Mouse (Mus musculus) MEL (cell line): ENCODE measurements around the gene Rab26. TPM values are rescaled to one million over a fixed set of nuclear protein-coding genes. Genes with fewer than 3 reads are reported as not detected.

Source experiments
- DNase-seq: peaks from one replicate; pipeline ENCODE4 v3.0.0; 2011; ENCODE audit warnings: low read depth, low spot score
- H3K27ac ChIP-seq: 2 replicates; pipeline ENCODE4 v1.5.1; 2012; ENCODE audit warnings: low read depth, mild to moderate bottlenecking, control low read depth, low read length, moderate library complexity; ENCODE audit not compliant: control insufficient read depth
- H3K27me3 ChIP-seq, 2 experiments: fragments of 150-350 bp in 1 of 2; sonication (generic) in 1 of 2; 2 replicates each; pipeline ENCODE4 v1.6.1; 2012; ENCODE audit warnings: low read length in 2 of 2, mild to moderate bottlenecking in 2 of 2, improper control_type of control experiment in 1 of 2, moderate library complexity in 1 of 2; ENCODE audit not compliant: insufficient read depth in 2 of 2, control insufficient read depth in 1 of 2
- H3K36me3 ChIP-seq, 2 experiments: 2 replicates each; pipeline ENCODE4 v1.6.1; 2012 to 2014; ENCODE audit warnings: low read length in 2 of 2, improper control_type of control experiment in 1 of 2, inconsistent platforms in 1 of 2, mild to moderate bottlenecking in 1 of 2; ENCODE audit not compliant: insufficient read depth in 2 of 2, control insufficient read depth in 1 of 2
- H3K4me1 ChIP-seq, 2 experiments: fragments of 150-350 bp in 1 of 2; sonication (generic) in 1 of 2; 2 replicates each; pipeline ENCODE4 v1.6.1; 2012; ENCODE audit warnings: low read length in 2 of 2, improper control_type of control experiment in 1 of 2, mild to moderate bottlenecking in 1 of 2; ENCODE audit not compliant: insufficient read depth in 2 of 2, control insufficient read depth in 1 of 2
- H3K4me3 ChIP-seq, 2 experiments: fragments of 150-350 bp in 1 of 2; sonication (generic) in 1 of 2; 2 replicates each; pipeline ENCODE4 v1.5.1; 2012; ENCODE audit warnings: low read depth in 2 of 2, low read length in 2 of 2, mild to moderate bottlenecking in 2 of 2, moderate library complexity in 2 of 2, control low read depth in 1 of 2, improper control_type of control experiment in 1 of 2; ENCODE audit not compliant: control insufficient read depth in 1 of 2, insufficient read depth in 1 of 2
- H3K79me2 ChIP-seq: 2 replicates; pipeline ENCODE4 v1.6.1; 2012; ENCODE audit warnings: mild to moderate bottlenecking, low read length, moderate library complexity; ENCODE audit not compliant: control insufficient read depth, poor library complexity, insufficient read depth
- H3K9ac ChIP-seq: 2 replicates; pipeline ENCODE4 v1.6.1; 2012; ENCODE audit warnings: low read depth, mild to moderate bottlenecking, control low read depth, low read length, moderate library complexity; ENCODE audit not compliant: control insufficient read depth, poor library complexity, severe bottlenecking
- H3K9me3 ChIP-seq: fragments of 150-350 bp; sonication (generic); replicated peaks from 2 replicates; pipeline ENCODE4 v1.6.1; 2012; ENCODE audit warnings: mild to moderate bottlenecking, low read length, improper control_type of control experiment, moderate library complexity; ENCODE audit not compliant: insufficient read depth
- CHD1 ChIP-seq: IDR thresholded peaks from 2 replicates; pipeline ENCODE4 v1.6.1; 2012; ENCODE audit warnings: low read depth, mild to moderate bottlenecking, inconsistent platforms, low read length, improper control_type of control experiment
- CHD2 ChIP-seq: IDR thresholded peaks from 2 replicates; pipeline ENCODE4 v1.6.1; 2011; ENCODE audit warnings: low read length, improper control_type of control experiment
- ELF1 ChIP-seq: IDR thresholded peaks from 2 replicates; pipeline ENCODE4 v1.6.1; 2014; ENCODE audit warnings: low read depth, mild to moderate bottlenecking, inconsistent platforms, low read length, improper control_type of control experiment, moderate library complexity
- EP300 ChIP-seq, 2 experiments: IDR thresholded peaks; 2 replicates each; pipeline ENCODE4 v1.6.1; 2011; ENCODE audit warnings: improper control_type of control experiment in 2 of 2, low read length in 2 of 2, low read depth in 1 of 2, mild to moderate bottlenecking in 1 of 2
- ETS1 ChIP-seq: IDR thresholded peaks from 2 replicates; pipeline ENCODE4 v1.6.1; 2012; ENCODE audit warnings: low read depth, mild to moderate bottlenecking, inconsistent platforms, low read length, improper control_type of control experiment, moderate library complexity
- GABPA ChIP-seq: IDR thresholded peaks from 2 replicates; pipeline ENCODE4 v1.6.1; 2012; ENCODE audit warnings: low read depth, mild to moderate bottlenecking, inconsistent platforms, low read length, improper control_type of control experiment, moderate library complexity
- GATA1 ChIP-seq: IDR thresholded peaks from 2 replicates; pipeline ENCODE4 v1.6.1; 2011; ENCODE audit warnings: low read depth, low read length, improper control_type of control experiment
- HCFC1 ChIP-seq: IDR thresholded peaks from 2 replicates; pipeline ENCODE4 v1.6.1; 2012; ENCODE audit warnings: low read depth, mild to moderate bottlenecking, inconsistent platforms, low read length, improper control_type of control experiment, moderate library complexity
- JUND ChIP-seq: IDR thresholded peaks from 2 replicates; pipeline ENCODE4 v1.6.1; 2011; ENCODE audit warnings: low read depth, mild to moderate bottlenecking, improper control_type of control experiment, low read length
- MXI1 ChIP-seq: IDR thresholded peaks from 2 replicates; pipeline ENCODE4 v1.6.1; 2011; ENCODE audit warnings: mild to moderate bottlenecking, low read depth, low read length, improper control_type of control experiment
- MYB ChIP-seq: IDR thresholded peaks from 2 replicates; pipeline ENCODE4 v1.6.1; 2011; ENCODE audit warnings: mild to moderate bottlenecking, low read depth, low read length, improper control_type of control experiment
- MYC ChIP-seq: IDR thresholded peaks from 2 replicates; pipeline ENCODE4 v1.6.1; 2011; ENCODE audit warnings: low read depth, mild to moderate bottlenecking, low read length, improper control_type of control experiment, moderate library complexity
- NELFE ChIP-seq: IDR thresholded peaks from 2 replicates; pipeline ENCODE4 v1.6.1; 2011; ENCODE audit warnings: low read depth, low read length, improper control_type of control experiment
- POLR2A ChIP-seq, 2 experiments: IDR thresholded peaks; 2 replicates each; pipeline ENCODE4 v1.6.1; 2011 to 2012; ENCODE audit warnings: low read length in 2 of 2, mild to moderate bottlenecking in 2 of 2, control low read depth in 1 of 2, improper control_type of control experiment in 1 of 2, low read depth in 1 of 2, moderate library complexity in 1 of 2; ENCODE audit not compliant: control insufficient read depth in 1 of 2, insufficient read depth in 1 of 2, poor library complexity in 1 of 2
- POLR2AphosphoS2 ChIP-seq: IDR thresholded peaks from 2 replicates; pipeline ENCODE4 v1.6.1; 2011; ENCODE audit warnings: low read length, improper control_type of control experiment
- RAD21 ChIP-seq: IDR thresholded peaks from 2 replicates; pipeline ENCODE4 v1.6.1; 2011; ENCODE audit warnings: mild to moderate bottlenecking, low read depth, low read length, improper control_type of control experiment
- TBP ChIP-seq: IDR thresholded peaks from 2 replicates; pipeline ENCODE4 v1.8.0; 2011; ENCODE audit warnings: low read depth, low read length, improper control_type of control experiment
- TCF12 ChIP-seq: IDR thresholded peaks from 2 replicates; pipeline ENCODE4 v1.6.1; 2014; ENCODE audit warnings: low read depth, mild to moderate bottlenecking, inconsistent platforms, low read length, improper control_type of control experiment, moderate library complexity
- UBTF ChIP-seq: IDR thresholded peaks from 2 replicates; pipeline ENCODE4 v1.6.1; 2012; ENCODE audit warnings: low read depth, mild to moderate bottlenecking, inconsistent platforms, low read length, improper control_type of control experiment, moderate library complexity, borderline replicate concordance; ENCODE audit not compliant: insufficient read depth
- USF2 ChIP-seq, 2 experiments: IDR thresholded peaks; 2 replicates each; pipeline ENCODE4 v1.6.1; 2011 to 2012; ENCODE audit warnings: improper control_type of control experiment in 2 of 2, low read length in 2 of 2, borderline replicate concordance in 1 of 2, inconsistent platforms in 1 of 2, low read depth in 1 of 2, mild to moderate bottlenecking in 1 of 2; ENCODE audit not compliant: insufficient read depth in 1 of 2
- ZNF384 ChIP-seq: IDR thresholded peaks from 2 replicates; pipeline ENCODE4 v1.6.1; 2012; ENCODE audit warnings: low read depth, mild to moderate bottlenecking, inconsistent platforms, low read length, improper control_type of control experiment
- polyA plus RNA-seq, 2 experiments: library from polyadenylated mRNA; stranded (reverse) in 1 of 2; unstranded in 1 of 2; fragments of >175 nt in 1 of 2; fragments of >200 nt in 1 of 2; gene quantifications; 2 replicates each; pipeline versions ENCODE4 v1.2.1 to v1.2.4; 2012; ENCODE audit warnings: low replicate concordance in 2 of 2, low read depth in 1 of 2; ENCODE audit not compliant: insufficient read length in 2 of 2, insufficient read depth in 1 of 2, missing spikeins in 1 of 2
- total RNA-seq: library from RNA; depleted of rRNA; stranded (reverse); fragments of 300-350 nt; gene quantifications from 2 replicates; pipeline ENCODE4 v1.2.3, GENCODE M21; 2012

The Rab26 gene
- total and polyA plus RNA-seq, 3 experiments: 0.89 to 1.1 TPM; not detected in 1

- TF ChIP-seq HCFC1 (no peak), GATA1 (no peak), ETS1 (no peak), POLR2A (IDR thresholded peaks at IDR 0.05; ENCODE audit: control insufficient read depth in 1 of 2, insufficient read depth in 1 of 2, low read depth in 1 of 2, low read length in 2 of 2, poor library complexity in 1 of 2) (no peak), MYB (no peak), TBP (no peak), EP300 (IDR thresholded peaks at IDR 0.05; ENCODE audit: low read depth in 1 of 2, low read length in 2 of 2) (no peak), UBTF (no peak), ELF1 (no peak), JUND (no peak), GABPA (no peak), RAD21 (no peak)
- Histone ChIP-seq H3K27ac (no peak overlapping the region), H3K4me1 (peaks cover 16 to 20% of the 10 kb centered on the region in 2 experiments), H3K27me3 (no peaks in the 10 kb centered on the region), H3K36me3 (peaks cover 0 to 19% of the 10 kb centered on the region in 2 experiments; a peak in 3 of 4 replicates), H3K4me3 (no peak overlapping the region), H3K9ac (no peak overlapping the region), H3K79me2 (no peaks in the 10 kb centered on the region), H3K9me3 (no peaks in the 10 kb centered on the region)
- no peak for DNase-seq
Observed at GRCm38 (mm10) chr17:24565792-24566191, 31.8 kb upstream of the Rab26 start.

GRCm38 (mm10) chr17:24565092-24565491 lies 31.1 kb upstream of the Rab26 start:
- no peaks in the 10 kb centered on the region for H3K79me2 ChIP-seq
- H3K27me3 ChIP-seq: no peaks in the 10 kb centered on the region
- H3K9me3 ChIP-seq: no peaks in the 10 kb centered on the region
- no peak for TF ChIP-seq MYC
- TF ChIP-seq HCFC1: no peak
- TF ChIP-seq POLR2A (IDR thresholded peaks at IDR 0.05; ENCODE audit: control insufficient read depth in 1 of 2, insufficient read depth in 1 of 2, low read depth in 1 of 2, low read length in 2 of 2, poor library complexity in 1 of 2): no peak
- TF ChIP-seq USF2 (IDR thresholded peaks at IDR 0.05; ENCODE audit: borderline replicate concordance in 1 of 2, insufficient read depth in 1 of 2, low read depth in 1 of 2, low read length in 2 of 2): no peak
- TF ChIP-seq CHD1: no peak
- no peak for TF ChIP-seq GABPA
- no peak for TF ChIP-seq MYB
- no peak for TF ChIP-seq NELFE
- no peak for TF ChIP-seq MXI1
- TF ChIP-seq TBP: no peak
- TF ChIP-seq ZNF384: no peak
- no peak for TF ChIP-seq TCF12
- TF ChIP-seq CHD2: no peak
- no peak for TF ChIP-seq POLR2AphosphoS2
- no peak for TF ChIP-seq EP300 (IDR thresholded peaks at IDR 0.05; ENCODE audit: low read depth in 1 of 2, low read length in 2 of 2)
- no peak for DNase-seq
- peaks cover 16 to 27% of the 10 kb centered on the region in 2 experiments for H3K4me1 ChIP-seq
- H3K36me3 ChIP-seq: peaks cover 0 to 24% of the 10 kb centered on the region in 2 experiments; a peak in 3 of 4 replicates
- H3K9ac ChIP-seq: no peak overlapping the region
- no peak overlapping the region for H3K27ac ChIP-seq
- H3K4me3 ChIP-seq: no peak overlapping the region
